Mouse (Mus musculus) brain, embryonic 14.5 days (tissue): ENCODE measurements at regions not wholly inside any gene's neighbourhood (a gene's known extent, or its start where the extent isn't known, plus 50 kb on each side); places are given as distances from the start of the nearest gene placed in this dataset.

Experiments
- CTCF ChIP-seq: fragments of 200-500 bp; IDR thresholded peaks from 2 replicates; pipeline ENCODE4 v1.5.1; 2012; ENCODE audit warnings: inconsistent platforms, mild to moderate bottlenecking, moderate library complexity, borderline replicate concordance; ENCODE audit not compliant: insufficient read depth, insufficient read length; ENCODE audit errors: extremely low read depth
- POLR2A ChIP-seq: fragments of 200-500 bp; IDR thresholded peaks from 2 replicates; pipeline ENCODE4 v1.6.1; 2012; ENCODE audit warnings: mild to moderate bottlenecking, inconsistent platforms, borderline replicate concordance; ENCODE audit not compliant: poor library complexity, insufficient read depth, insufficient read length, severe bottlenecking; ENCODE audit errors: extremely low read depth

DNA sequence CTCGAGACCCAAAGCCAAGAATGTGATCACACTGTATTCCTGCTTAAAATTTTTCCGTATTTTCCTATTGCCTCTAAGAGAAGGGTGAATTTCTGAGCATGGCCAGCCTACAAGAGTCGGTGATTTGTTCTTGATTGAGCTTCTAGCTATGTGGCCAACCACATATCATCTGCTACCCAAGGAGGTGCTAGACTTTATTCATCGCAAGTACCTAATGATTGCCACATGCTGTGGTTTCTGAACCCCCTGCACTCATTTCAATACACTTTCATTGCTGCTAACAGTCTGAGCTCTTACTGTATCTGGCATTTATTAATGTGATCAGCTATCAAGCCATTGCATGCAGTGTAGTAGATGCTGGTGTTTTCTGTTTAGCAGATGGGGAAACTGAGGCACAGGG lies 432.2 kb downstream of the Ttll7 start:
- no peak for TF ChIP-seq CTCF
- no peak for TF ChIP-seq POLR2A
